Mouse (Mus musculus): Measurements from ENCODE around the gene Dctd. TPM values are rescaled to one million over a fixed set of nuclear protein-coding genes. Genes with fewer than 3 reads are reported as not detected.

The Dctd gene
- polyA plus RNA-seq, 1 experiment: 5.7 TPM

DNA sequence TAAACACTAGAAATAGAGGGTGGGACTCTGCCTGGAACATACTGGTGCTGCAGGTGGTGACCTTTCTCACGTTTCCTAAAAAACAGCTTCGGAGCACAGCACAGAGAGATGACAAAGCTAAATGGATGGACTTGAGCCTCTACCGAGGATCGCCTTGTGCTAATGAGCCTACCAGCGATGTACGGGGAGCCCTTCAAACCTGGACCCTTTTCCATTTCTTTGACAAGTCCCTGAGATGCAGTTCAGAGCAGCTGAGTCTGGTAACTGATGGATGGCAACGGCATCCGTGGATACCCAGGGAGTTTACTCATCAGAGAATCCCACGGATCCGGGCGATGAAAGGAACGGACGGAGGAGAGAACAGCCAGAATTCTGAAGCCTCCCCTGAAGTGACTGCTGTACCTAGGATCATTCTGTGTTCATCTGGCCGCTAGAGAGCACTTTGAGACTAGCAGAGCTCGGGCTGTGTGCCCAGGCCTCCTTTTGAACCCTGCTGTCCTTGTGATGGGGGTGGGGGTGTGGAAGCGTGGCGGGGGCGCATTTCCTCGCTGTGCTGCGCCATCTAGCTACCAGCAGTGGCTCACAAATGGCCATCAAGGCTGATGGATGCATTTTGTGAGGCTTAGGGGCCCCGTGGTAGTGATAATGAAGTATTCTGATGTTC is 1.6 kb upstream of the Dctd start:
- Histone ChIP-seq H3K27me3 (ENCODE audit: control insufficient read depth, insufficient read depth, low read length) (no peaks in the 10 kb centered on the region), H3K4me1 (replicated peaks; ENCODE audit: control insufficient read depth, insufficient read depth, low read length) (no peaks in the 10 kb centered on the region), H3K36me3 (ENCODE audit: control insufficient read depth, insufficient read depth, low read length) (no peaks in the 10 kb centered on the region), H3K4me3 (ENCODE audit: control insufficient read depth, insufficient read depth, low read length) (no peak overlapping the region), H3K27ac (ENCODE audit: control insufficient read depth, insufficient read depth, low read length) (no peak overlapping the region)
- TF ChIP-seq POLR2A (IDR thresholded peaks at IDR 0.05; ENCODE audit: control insufficient read depth, extremely low read depth, insufficient read depth, low read length, poor library complexity): no peak
- peak; percentile 8 for DNase-seq
- 32% methylated on average over 21 of the region's 21 CpGs for WGBS

DNA sequence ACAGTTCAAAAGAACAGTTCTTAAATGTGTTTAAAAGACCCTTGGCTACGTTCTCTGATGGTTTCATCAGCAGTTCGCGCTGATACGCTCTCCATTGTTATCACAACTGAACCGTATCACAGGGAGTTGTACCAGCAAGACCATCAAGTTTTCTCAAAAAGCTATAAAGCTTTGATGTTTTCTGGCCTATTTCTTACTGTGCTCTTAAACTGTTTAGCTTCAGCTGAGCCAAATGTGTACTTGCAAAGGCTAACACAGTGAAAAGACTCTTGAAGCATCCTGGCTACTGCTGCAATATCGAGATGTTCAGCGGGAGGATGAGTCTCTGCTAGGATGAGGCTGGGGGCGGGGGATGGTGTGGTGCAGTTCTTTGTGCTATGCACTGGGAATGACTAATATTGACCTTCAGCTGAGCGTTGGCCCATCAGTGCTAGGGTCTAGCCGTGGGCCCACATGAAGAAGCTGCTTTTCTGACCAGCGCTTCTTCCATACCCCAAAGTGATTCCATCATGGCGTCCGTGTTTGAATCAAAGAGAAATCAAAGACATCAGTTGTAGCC is 732 bp upstream of the Dctd start:
- TF ChIP-seq POLR2A (IDR thresholded peaks at IDR 0.05; ENCODE audit: control insufficient read depth, extremely low read depth, insufficient read depth, low read length, poor library complexity) (no peak), CTCF (IDR thresholded peaks at IDR 0.05; ENCODE audit: borderline replicate concordance, control insufficient read depth, extremely low read depth, insufficient read depth, low read length, poor library complexity) (no peak)
- Histone ChIP-seq H3K4me1 (replicated peaks; ENCODE audit: control insufficient read depth, insufficient read depth, low read length) (no peaks in the 10 kb centered on the region), H3K4me3 (ENCODE audit: control insufficient read depth, insufficient read depth, low read length) (no peak overlapping the region), H3K27me3 (ENCODE audit: control insufficient read depth, insufficient read depth, low read length) (no peaks in the 10 kb centered on the region), H3K27ac (ENCODE audit: control insufficient read depth, insufficient read depth, low read length) (no peak overlapping the region), H3K36me3 (ENCODE audit: control insufficient read depth, insufficient read depth, low read length) (no peaks in the 10 kb centered on the region)
- 92% methylated on average over 13 of the region's 13 CpGs for WGBS
- DNase-seq: no peak

DNA sequence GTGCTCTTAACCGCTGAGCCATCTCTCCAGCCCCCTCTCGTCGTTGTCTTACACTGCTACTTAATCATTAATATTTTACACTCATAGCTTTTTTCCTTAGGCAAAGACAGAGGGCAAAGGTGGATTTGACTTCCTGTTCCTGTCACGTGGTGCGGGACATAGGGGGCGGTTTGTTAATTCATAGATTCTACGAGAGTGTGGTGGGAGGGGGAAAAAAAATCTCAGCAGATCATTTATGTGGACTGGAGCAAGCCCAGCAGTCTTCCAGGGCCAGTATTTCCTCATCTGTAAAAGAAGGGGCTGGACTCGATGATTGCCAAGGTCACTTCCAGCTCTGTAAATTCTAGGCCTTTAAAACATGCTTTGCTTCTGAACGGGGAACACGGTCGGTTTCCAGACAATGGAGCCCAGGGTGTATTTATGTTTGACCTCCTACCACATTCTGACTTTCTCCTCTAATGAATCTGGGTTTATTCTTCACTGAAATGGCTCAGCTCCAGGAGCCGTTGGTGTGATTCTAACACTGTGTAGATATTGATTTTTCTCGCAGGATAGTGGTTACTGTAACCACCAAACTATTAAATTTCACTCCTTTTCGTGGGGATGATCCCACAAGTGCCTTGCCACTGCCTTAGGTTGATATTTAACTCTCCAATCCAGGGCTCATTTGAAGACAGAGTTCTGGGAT is 1.4 kb downstream of the Dctd start:
- TF ChIP-seq POLR2A (IDR thresholded peaks at IDR 0.05; ENCODE audit: control insufficient read depth, extremely low read depth, insufficient read depth, low read length, poor library complexity): no peak
- TF ChIP-seq CTCF (IDR thresholded peaks at IDR 0.05; ENCODE audit: borderline replicate concordance, control insufficient read depth, extremely low read depth, insufficient read depth, low read length, poor library complexity): no peak
- Histone ChIP-seq H3K27me3 (ENCODE audit: control insufficient read depth, insufficient read depth, low read length) (no peaks in the 10 kb centered on the region), H3K36me3 (ENCODE audit: control insufficient read depth, insufficient read depth, low read length) (no peaks in the 10 kb centered on the region), H3K4me1 (replicated peaks; ENCODE audit: control insufficient read depth, insufficient read depth, low read length) (no peaks in the 10 kb centered on the region), H3K4me3 (ENCODE audit: control insufficient read depth, insufficient read depth, low read length) (no peak overlapping the region), H3K27ac (ENCODE audit: control insufficient read depth, insufficient read depth, low read length) (no peak overlapping the region)
- WGBS: 88% methylated on average over 14 of the region's 14 CpGs
- DNase-seq: no peak

DNA sequence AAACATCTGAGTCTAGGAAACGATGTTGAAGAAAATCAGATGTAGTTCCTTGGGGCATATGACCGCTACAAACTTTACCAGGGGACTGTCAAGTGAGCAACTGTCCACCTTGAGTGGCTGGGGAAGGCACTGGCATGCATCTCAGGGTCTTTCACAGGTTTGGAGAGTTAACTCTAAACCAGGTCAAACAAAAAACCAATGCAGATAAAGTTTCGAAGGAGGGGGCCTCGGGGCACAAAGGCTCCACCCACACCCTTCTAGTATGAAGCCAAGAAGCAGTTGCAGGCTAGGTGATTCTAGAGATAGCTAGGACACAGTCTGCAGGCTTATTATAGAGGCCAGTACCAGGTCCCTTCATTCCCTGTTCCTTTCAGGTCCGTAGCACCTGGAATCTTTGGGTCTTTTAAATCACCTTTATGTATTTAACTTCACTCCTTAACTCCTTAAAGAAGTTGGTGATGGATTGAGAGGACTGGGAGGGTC is 10.5 kb downstream of the Dctd start:
- H3K36me3 ChIP-seq (ENCODE audit: control insufficient read depth, insufficient read depth, low read length): no peaks in the 10 kb centered on the region
- no peak for DNase-seq
- no peak overlapping the region for H3K27ac ChIP-seq (ENCODE audit: control insufficient read depth, insufficient read depth, low read length)
- 50% methylated on average over 5 of the region's 5 CpGs for WGBS
- TF ChIP-seq CTCF (IDR thresholded peaks at IDR 0.05; ENCODE audit: borderline replicate concordance, control insufficient read depth, extremely low read depth, insufficient read depth, low read length, poor library complexity) (no peak), POLR2A (IDR thresholded peaks at IDR 0.05; ENCODE audit: control insufficient read depth, extremely low read depth, insufficient read depth, low read length, poor library complexity) (no peak)
- no peaks in the 10 kb centered on the region for H3K27me3 ChIP-seq (ENCODE audit: control insufficient read depth, insufficient read depth, low read length)
- peak overlapping the region; percentile 54 for H3K4me3 ChIP-seq (ENCODE audit: control insufficient read depth, insufficient read depth, low read length)
- peaks cover 5% of the 10 kb centered on the region; the same call in 1 of the 2 replicates for H3K4me1 ChIP-seq (replicated peaks; ENCODE audit: control insufficient read depth, insufficient read depth, low read length)

DNA sequence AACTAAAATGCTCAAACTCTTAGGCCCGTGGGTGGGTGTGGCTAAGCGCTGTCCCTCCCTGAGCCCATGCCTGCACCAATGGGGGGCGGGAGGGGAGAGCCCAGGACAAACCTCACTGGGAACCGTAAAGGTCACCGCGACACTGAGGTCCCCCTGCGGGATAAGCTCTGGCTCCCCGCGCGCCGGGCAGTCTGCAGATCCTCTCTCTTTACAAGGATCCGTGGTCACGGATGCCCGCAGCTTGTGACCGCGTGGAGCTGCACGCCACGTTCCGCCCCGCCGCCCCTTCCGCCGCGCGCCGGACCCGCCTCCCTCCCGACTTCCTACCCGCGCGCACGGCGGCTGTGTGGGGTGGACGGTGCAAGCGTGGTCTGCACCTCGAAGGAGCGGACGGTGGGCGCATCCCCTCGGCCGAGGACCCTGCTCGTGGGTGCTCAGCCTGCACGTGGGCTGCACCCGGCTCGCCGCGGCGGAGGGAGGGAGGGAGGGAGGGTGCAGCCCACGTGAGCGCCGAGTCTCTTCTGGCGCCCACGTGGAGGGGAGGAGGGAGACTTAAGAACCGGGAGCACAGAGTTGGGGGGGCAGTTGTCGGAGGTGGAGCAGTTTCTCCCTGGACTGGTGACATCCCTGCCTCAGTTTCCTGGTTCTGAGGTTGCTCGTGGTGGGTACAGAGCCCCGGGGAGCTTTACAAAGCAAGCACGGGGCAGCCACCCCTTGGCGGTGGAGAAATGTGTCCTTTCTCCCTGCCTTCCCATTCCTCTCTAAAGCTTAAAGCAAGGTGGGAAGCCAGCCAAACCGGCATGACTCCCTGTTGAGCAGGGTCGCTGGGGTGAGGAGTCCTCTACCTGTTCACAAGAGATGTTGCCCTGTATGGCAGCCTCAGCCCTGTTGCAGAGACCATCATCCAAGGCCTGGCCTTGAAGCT is 11.2 kb downstream of the Dctd start:
- WGBS: under 1% methylated on average over 52 of the region's 61 CpGs
- Histone ChIP-seq H3K4me3 (ENCODE audit: control insufficient read depth, insufficient read depth, low read length) (peak overlapping the region; percentile 54), H3K36me3 (ENCODE audit: control insufficient read depth, insufficient read depth, low read length) (no peaks in the 10 kb centered on the region), H3K4me1 (replicated peaks; ENCODE audit: control insufficient read depth, insufficient read depth, low read length) (peaks cover 5% of the 10 kb centered on the region; the same call in 1 of the 2 replicates), H3K27ac (ENCODE audit: control insufficient read depth, insufficient read depth, low read length) (no peak overlapping the region), H3K27me3 (ENCODE audit: control insufficient read depth, insufficient read depth, low read length) (no peaks in the 10 kb centered on the region)
- peak; percentile 49 for DNase-seq
- TF ChIP-seq POLR2A (IDR thresholded peaks at IDR 0.05; ENCODE audit: control insufficient read depth, extremely low read depth, insufficient read depth, low read length, poor library complexity) (no peak), CTCF (IDR thresholded peaks at IDR 0.05; ENCODE audit: borderline replicate concordance, control insufficient read depth, extremely low read depth, insufficient read depth, low read length, poor library complexity) (no peak; the same call in 1 of the 2 replicates)

DNA sequence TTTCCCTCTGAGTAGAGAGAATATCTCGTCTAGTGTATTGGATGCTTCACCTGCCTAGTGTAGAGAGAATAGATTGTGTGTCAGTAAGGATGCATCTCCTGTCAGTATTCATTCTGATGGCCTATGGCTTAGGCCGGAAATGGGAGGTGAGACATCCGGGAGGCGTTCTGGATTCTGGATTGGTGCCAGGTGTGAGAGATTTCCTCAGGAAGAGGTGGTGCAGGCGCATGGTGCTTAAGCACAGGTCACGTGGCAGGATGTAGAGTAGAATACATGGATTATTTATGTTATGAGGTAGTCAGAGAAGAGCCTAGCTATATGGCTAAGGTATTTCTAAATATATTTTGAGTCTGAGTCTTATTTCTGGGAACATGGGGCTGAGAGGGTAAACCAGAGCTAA is 15.7 kb downstream of the Dctd start:
- H3K4me1 ChIP-seq (replicated peaks; ENCODE audit: control insufficient read depth, insufficient read depth, low read length): 0 out of 2 replicates have a peak, but pooled peaks cover 2% of the 10 kb centered on the region
- H3K36me3 ChIP-seq (ENCODE audit: control insufficient read depth, insufficient read depth, low read length): no peaks in the 10 kb centered on the region
- WGBS: 91% methylated on average over 6 of the region's 6 CpGs
- no peak overlapping the region for H3K27ac ChIP-seq (ENCODE audit: control insufficient read depth, insufficient read depth, low read length)
- DNase-seq: no peak
- no peak overlapping the region for H3K4me3 ChIP-seq (ENCODE audit: control insufficient read depth, insufficient read depth, low read length)
- H3K27me3 ChIP-seq (ENCODE audit: control insufficient read depth, insufficient read depth, low read length): no peaks in the 10 kb centered on the region
- no peak for TF ChIP-seq CTCF (IDR thresholded peaks at IDR 0.05; ENCODE audit: borderline replicate concordance, control insufficient read depth, extremely low read depth, insufficient read depth, low read length, poor library complexity)
- no peak for TF ChIP-seq POLR2A (IDR thresholded peaks at IDR 0.05; ENCODE audit: control insufficient read depth, extremely low read depth, insufficient read depth, low read length, poor library complexity)
